Mouse (Mus musculus): ENCODE data around the gene Slc5a10. TPM values are rescaled to one million over a fixed set of nuclear protein-coding genes. Genes with fewer than 3 reads are reported as not detected.

Slc5a10 gene
- polyA plus RNA-seq, 1 experiment, result not detected

DNA sequence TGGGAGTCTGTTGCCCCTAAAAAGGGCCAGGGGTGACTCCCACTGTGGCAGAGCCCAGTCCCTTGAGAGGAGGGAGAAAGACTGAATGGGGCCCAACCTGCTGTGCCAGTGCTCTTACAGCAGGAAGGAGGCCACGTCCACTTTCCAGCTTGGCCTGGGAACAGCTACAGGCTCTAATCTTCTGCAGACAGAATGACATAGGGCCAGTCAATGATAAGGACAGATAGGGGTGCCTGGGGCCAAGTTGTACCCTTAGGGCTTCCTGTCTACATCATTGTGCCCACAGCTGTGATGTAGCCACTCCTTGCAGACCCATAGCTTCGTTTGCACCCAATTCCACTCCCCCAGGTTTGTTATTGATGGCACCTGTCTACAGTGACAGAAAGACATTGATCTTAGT, 34.5 kb downstream of the Slc5a10 start:
- H3K4me3 ChIP-seq (ENCODE audit: insufficient read depth, low read length), result no peak overlapping the region
- H3K4me1 ChIP-seq (ENCODE audit: control insufficient read depth, insufficient read depth, low read length), result peaks cover 5% of the 10 kb centered on the region
- no peak overlapping the region for H3K27ac ChIP-seq (ENCODE audit: insufficient read depth, low read depth, low read length)
- TF ChIP-seq POLR2A (IDR thresholded peaks at IDR 0.05; ENCODE audit: borderline replicate concordance, low read depth, low read length) (no peak), CTCF (IDR thresholded peaks at IDR 0.05; ENCODE audit: low read depth, low read length) (no peak)

DNA sequence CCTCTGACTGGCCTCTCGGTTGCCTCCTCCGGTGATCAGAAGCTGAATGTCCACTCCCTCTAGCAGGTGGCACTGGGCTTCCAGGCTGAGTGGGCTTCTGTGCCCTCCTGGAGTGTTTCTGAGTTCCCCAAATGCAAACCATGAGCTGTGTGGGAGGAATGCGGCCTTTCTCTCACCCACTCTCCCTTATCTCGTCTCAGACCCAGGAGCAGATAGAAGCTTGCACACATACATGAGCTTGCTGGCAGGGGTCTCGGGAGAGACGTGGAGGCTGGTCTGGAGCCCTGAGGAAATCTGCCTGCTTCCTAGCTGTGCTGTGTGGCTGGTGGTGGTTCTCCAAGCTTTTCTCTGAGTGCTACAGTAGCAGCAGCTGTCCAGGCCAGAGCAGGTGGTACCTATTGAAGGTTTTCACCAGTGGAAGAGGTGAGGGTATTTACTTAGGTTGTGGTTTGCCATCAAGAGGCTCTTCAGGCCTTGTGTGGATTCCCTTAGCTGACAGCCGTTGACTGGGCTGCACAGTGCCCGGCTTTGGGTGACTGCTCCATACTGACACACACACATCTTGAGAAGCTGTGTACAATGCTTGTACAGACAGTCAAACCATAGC, 35.4 kb downstream of the Slc5a10 start:
- Histone ChIP-seq H3K27ac (ENCODE audit: insufficient read depth, low read depth, low read length) (no peak overlapping the region), H3K4me3 (ENCODE audit: insufficient read depth, low read length) (no peak overlapping the region), H3K4me1 (ENCODE audit: control insufficient read depth, insufficient read depth, low read length) (peaks cover 5% of the 10 kb centered on the region)
- TF ChIP-seq POLR2A (IDR thresholded peaks at IDR 0.05; ENCODE audit: borderline replicate concordance, low read depth, low read length) (no peak), CTCF (IDR thresholded peaks at IDR 0.05; ENCODE audit: low read depth, low read length) (no peak)

DNA sequence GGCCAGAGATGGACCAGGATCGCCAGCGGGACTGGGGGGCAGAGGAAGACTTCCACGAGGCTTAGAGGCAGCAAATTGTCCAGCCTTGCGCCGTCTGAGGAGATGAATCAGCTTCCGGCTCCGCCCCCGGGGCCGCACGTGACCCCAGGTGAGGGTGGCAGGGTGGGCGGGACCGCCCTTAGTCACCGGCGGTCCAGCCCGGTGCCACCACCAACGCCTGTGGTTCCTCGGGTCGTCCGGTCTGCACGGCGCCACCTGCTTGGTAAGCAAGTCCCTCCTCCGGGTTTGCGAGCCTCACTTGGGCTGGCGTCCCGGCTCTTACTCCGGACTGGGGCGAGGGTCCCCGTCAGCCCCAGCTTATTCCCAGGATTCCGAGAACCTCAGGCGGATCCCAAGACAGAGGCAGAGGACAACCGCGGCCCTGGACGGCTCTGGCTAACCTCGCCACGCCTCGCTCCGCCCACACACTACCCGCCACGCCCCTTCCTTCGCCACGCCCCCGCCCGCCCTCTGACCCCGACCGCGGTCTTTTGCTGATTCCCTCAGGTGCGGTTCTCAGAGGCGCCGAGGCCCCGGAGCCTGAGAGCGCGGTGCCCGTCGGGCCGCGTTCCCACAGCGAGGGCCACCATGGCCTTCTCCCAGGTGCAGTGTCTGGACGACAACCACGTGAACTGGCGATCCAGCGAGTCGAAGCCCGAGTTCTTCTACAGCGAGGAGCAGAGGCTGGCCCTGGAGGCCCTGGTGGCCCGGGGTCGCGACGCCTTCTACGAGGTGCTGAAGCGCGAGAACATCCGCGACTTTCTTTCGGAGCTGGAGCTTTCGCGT, 36.5 kb downstream of the Slc5a10 start, which contains the start of gene Fam83g:
Gene Fam83g, plus strand, starts transcription at position 185 of the 825 bp plus-strand sequence.
- H3K27ac ChIP-seq (ENCODE audit: insufficient read depth, low read depth, low read length), result no peak within 1 kb of the TSS
- peak within 1 kb of the TSS; percentile 57 for H3K4me3 ChIP-seq (ENCODE audit: insufficient read depth, low read length)
- TF ChIP-seq POLR2A (IDR thresholded peaks at IDR 0.05; ENCODE audit: borderline replicate concordance, low read depth, low read length), result no peak
- TF ChIP-seq CTCF (IDR thresholded peaks at IDR 0.05; ENCODE audit: low read depth, low read length), result no peak
- H3K4me1 ChIP-seq (ENCODE audit: control insufficient read depth, insufficient read depth, low read length), result peaks cover 5% of the 10 kb centered on the region

DNA sequence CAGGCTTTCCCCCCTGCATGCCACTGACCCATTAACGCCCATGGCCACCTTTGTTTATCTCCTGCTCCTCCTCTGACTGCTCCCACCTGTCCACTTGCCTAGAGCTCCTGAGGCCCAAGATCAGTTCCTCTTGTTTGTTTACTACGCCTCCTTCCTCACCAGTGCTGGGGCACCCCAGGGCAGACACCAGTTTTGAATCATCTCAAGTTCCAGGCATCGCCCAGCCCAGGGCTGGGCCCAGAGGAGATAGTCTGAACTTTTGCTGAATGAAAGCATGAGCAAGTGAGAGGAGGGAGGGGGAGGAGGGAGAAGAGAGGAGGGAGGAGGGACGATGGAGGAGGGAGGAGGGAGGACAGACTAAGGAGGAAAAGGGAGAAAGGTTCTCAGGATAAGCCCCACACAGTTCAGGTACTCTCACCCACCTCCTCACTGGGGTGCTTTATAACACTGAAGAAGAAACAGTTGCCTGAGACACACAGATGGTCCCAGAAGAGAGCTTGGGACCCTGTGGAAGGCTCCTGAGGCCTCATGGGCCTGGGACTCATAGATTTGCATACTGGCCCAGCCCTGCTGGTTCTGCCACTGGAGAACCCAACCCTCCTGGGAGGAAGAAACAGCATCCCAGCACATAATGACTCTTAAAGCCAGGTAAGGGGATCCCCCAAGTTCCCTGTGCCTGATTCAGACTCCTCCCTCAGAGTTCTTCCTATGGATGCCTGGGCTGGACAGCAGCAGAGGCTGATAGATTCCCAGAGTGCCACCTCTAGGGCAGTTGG, 41.3 kb downstream of the Slc5a10 start:
- H3K4me3 ChIP-seq (ENCODE audit: insufficient read depth, low read length), result no peak overlapping the region
- no peak overlapping the region for H3K27ac ChIP-seq (ENCODE audit: insufficient read depth, low read depth, low read length)
- TF ChIP-seq POLR2A (IDR thresholded peaks at IDR 0.05; ENCODE audit: borderline replicate concordance, low read depth, low read length), result no peak
- TF ChIP-seq CTCF (IDR thresholded peaks at IDR 0.05; ENCODE audit: low read depth, low read length), result no peak
- H3K4me1 ChIP-seq (ENCODE audit: control insufficient read depth, insufficient read depth, low read length), result peaks cover 3% of the 10 kb centered on the region; the same call in 1 of the 2 replicates

DNA sequence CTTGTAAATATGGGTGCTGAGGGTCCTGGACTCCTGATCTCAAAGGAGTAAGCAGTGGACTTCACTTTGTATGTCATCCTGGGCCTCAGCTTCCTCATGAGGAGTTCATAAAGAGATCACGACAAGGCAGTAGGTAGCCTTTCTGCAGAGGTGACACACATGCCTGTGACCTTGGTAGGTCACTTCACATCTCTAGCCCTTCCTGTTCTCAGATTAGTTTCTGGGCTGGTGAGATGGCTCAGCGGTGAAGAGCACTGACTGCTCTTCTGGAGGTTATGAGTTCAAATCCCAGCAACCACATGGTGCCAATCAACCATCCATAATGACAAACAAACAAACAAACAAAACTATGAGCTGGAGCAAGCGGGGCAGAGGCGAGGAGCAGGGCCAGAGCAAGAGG, 42.9 kb downstream of the Slc5a10 start:
- no peak overlapping the region for H3K4me3 ChIP-seq (ENCODE audit: insufficient read depth, low read length)
- no peaks in the 10 kb centered on the region for H3K4me1 ChIP-seq (ENCODE audit: control insufficient read depth, insufficient read depth, low read length)
- no peak overlapping the region for H3K27ac ChIP-seq (ENCODE audit: insufficient read depth, low read depth, low read length)
- TF ChIP-seq CTCF (IDR thresholded peaks at IDR 0.05; ENCODE audit: low read depth, low read length) (no peak), POLR2A (IDR thresholded peaks at IDR 0.05; ENCODE audit: borderline replicate concordance, low read depth, low read length) (no peak)

DNA sequence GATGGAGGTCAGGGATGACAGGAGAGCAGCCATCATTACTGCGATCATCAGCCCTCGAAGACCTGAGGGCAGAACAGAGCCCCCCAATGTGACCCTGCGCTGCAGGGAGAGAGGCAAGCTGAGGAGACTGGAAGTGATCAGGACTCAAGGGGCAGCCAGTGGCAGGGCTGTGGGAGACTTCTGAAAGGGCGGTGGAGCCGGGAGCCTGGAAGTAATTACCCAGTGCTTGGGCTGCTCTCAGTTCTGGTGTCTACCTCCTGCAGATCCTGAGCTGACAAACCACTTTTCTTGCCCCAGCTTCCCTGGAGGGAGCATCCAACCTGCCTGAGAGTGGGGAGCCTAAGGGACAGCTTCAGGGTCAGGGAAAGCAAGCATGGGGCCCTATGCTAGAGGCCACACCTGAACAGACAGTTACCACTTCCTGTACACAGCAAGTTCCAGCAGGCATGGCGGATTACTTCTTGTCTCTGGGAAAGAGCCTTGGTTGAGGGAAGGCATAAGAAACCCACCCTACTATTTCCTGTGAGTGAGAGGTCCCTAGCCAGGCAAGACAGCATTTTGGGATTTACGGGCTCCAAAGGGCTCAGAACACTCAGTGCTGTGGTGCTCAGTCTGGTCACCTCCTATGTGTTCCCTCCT, 44.3 kb downstream of the Slc5a10 start:
- no peak for TF ChIP-seq CTCF (IDR thresholded peaks at IDR 0.05; ENCODE audit: low read depth, low read length)
- TF ChIP-seq POLR2A (IDR thresholded peaks at IDR 0.05; ENCODE audit: borderline replicate concordance, low read depth, low read length), result no peak
- Histone ChIP-seq H3K4me3 (ENCODE audit: insufficient read depth, low read length) (no peak overlapping the region), H3K4me1 (ENCODE audit: control insufficient read depth, insufficient read depth, low read length) (no peaks in the 10 kb centered on the region), H3K27ac (ENCODE audit: insufficient read depth, low read depth, low read length) (no peak overlapping the region)

DNA sequence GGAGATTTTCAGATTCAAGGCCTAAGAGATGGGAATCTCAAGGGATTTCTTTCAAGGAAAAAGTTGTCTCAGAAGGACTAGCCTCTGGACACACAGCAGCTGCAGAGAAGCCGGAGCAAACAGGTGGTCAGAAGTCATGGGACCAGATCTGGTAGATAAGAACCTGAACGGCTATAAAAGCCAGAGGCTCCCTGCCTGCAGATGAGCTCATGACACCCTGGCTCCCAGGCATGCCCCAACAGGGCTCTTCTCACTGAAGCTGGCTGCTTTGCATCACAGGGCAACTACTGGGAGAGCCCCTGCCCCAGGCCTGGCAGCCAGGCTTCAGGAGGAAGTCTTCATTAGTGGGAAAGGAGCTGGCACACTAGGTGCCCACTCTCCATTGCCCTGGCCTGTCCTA, 45.3 kb downstream of the Slc5a10 start:
- Histone ChIP-seq H3K4me1 (ENCODE audit: control insufficient read depth, insufficient read depth, low read length) (no peaks in the 10 kb centered on the region), H3K4me3 (ENCODE audit: insufficient read depth, low read length) (no peak overlapping the region), H3K27ac (ENCODE audit: insufficient read depth, low read depth, low read length) (no peak overlapping the region)
- TF ChIP-seq POLR2A (IDR thresholded peaks at IDR 0.05; ENCODE audit: borderline replicate concordance, low read depth, low read length) (no peak), CTCF (IDR thresholded peaks at IDR 0.05; ENCODE audit: low read depth, low read length) (no peak)

DNA sequence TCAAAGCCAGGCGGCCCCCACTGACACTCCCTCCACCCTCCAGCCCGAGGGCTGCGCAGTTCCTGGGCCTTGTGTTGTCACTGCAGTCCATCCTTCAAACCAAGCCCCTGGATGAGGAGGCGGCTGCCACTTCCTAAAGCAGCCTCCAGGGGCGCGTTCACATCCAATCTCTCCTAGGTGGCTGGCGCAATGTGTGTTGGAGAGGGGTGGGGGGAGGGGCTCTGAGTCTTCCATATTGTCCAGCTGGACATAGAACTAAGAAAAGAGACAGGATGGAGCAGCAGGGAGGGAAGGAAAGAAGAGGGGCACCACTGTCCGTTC, 45.8 kb downstream of the Slc5a10 start:
- Histone ChIP-seq H3K4me3 (ENCODE audit: insufficient read depth, low read length) (no peak overlapping the region), H3K4me1 (ENCODE audit: control insufficient read depth, insufficient read depth, low read length) (no peaks in the 10 kb centered on the region), H3K27ac (ENCODE audit: insufficient read depth, low read depth, low read length) (no peak overlapping the region)
- TF ChIP-seq CTCF (IDR thresholded peaks at IDR 0.05; ENCODE audit: low read depth, low read length), result no peak
- no peak for TF ChIP-seq POLR2A (IDR thresholded peaks at IDR 0.05; ENCODE audit: borderline replicate concordance, low read depth, low read length)

DNA sequence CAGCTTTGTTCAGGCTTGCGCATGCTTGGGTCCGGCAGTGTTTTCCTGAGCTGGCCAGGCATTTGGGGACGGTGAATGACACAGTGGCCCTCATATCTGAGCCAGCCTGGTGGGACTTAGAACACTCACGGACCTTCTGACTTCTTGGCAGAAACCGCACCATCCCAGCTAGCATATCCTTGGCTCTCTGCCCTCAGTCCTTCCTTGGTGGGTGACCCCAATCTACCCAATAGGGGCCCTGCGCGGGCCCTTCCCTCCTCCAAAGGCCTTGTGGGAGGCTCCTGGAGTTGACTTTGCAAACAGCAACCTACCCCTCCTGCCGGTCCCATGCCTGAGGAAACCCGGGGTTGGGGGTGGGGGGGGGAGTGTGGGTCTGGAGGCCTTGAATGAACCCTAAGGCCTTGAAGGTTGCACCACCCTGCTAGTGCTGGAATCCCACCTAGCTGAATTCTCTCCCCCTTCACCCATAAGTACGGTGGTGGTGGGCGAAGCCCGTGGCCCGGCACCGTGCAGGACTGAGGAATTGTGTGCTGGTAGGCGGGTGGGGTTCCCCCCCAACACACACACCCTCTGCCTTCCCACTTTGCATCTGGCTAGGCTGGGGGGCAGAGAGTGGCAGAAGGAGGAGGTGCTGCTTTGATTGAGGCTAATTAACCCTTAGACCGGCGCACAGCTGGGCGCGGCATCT, 46.3 kb downstream of the Slc5a10 start:
- no peak for TF ChIP-seq CTCF (IDR thresholded peaks at IDR 0.05; ENCODE audit: low read depth, low read length)
- TF ChIP-seq POLR2A (IDR thresholded peaks at IDR 0.05; ENCODE audit: borderline replicate concordance, low read depth, low read length), result no peak
- Histone ChIP-seq H3K4me1 (ENCODE audit: control insufficient read depth, insufficient read depth, low read length) (no peaks in the 10 kb centered on the region), H3K27ac (ENCODE audit: insufficient read depth, low read depth, low read length) (no peak overlapping the region), H3K4me3 (ENCODE audit: insufficient read depth, low read length) (no peak overlapping the region)
